Mouse (Mus musculus): ENCODE data around the gene Ifng. TPM values are rescaled to one million over a fixed set of nuclear protein-coding genes. Genes with fewer than 3 reads are reported as not detected.
"Not testable (repeated sequence)": the region's sequence is repeated elsewhere in the genome, so short reads cannot be mapped to it uniquely, and the experiment has no call there.

Gene Ifng
- polyA plus RNA-seq, 1 experiment from 2014 or later = not detected

DNA sequence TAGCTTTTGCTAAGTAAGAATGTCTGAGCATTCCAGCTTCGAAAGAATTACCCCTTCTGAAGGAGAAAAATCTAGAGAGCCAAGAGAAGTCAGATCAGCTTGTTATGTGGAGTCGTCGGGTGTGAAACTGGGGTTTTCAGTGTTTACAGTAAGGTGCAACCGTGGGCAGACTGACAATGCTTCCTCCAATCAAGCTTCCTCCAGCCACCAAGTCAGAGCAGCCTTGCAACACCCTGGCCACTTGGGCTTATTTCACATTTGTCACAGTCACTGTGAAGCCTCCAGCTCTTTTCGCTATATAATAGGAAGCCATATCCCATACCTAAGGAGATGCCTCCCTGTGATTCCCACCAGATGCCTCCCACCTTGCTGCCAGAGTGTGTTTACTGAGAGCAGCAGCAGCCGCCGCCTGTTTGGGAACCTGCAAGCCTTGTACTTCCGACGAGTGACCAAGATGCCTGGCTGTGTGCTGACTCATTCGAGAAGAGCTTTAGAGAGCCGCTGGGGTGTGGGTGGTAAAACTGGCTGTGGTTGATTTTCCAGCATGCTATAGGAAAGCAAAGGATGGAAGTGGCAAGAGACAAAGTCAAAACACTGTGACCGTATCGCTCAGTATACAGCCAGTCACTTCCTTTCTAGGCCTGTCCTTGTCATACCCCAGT, 29.6 kb downstream of the Ifng start:
- no peaks in the 10 kb centered on the region for H3K4me1 ChIP-seq (ENCODE audit: control insufficient read depth, insufficient read depth, low read length)
- WGBS (ENCODE audit: insufficient replicate concordance) = 53% methylated on average over 13 of the region's 13 CpGs
- H3K27ac ChIP-seq (ENCODE audit: low read depth, low read length) = no peak overlapping the region
- no peak overlapping the region for H3K4me3 ChIP-seq (ENCODE audit: low read depth, low read length)
- no peaks in the 10 kb centered on the region for H3K27me3 ChIP-seq (ENCODE audit: control insufficient read depth, insufficient read depth, low read length)
- ATAC-seq (replicated peaks; ENCODE audit: insufficient number of reproducible peaks, low FRiP score, low TSS enrichment) = no peak
- H3K9ac ChIP-seq (ENCODE audit: low read depth, low read length) = no peak overlapping the region
- no peak overlapping the region for H3K4me2 ChIP-seq
- no peaks in the 10 kb centered on the region for H3K36me3 ChIP-seq (ENCODE audit: control insufficient read depth, insufficient read depth, low read length)
- H3K9me3 ChIP-seq (replicated peaks; ENCODE audit: control insufficient read depth, low read length) = no peaks in the 10 kb centered on the region

DNA sequence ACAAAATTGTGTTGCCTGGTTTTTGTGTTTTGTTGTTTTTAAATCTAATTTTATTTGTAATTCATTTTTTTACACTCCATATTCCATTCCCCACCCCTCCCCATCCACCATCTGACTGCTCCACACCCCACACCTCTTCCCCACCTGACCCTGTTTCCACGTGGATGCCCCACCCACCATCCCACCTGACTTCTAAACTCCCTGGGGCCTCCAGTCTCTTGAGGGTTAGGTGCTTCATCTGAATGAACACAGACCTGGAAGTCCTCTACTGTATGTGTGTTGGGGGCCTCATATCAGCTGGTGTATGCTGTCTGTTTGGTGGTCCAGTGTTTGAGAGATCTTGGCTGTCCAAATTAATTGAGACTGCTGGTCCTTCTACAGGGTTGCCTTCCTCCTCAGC, 32.0 kb downstream of the Ifng start:
- H3K27me3 ChIP-seq (ENCODE audit: control insufficient read depth, insufficient read depth, low read length); ATAC-seq (replicated peaks; ENCODE audit: insufficient number of reproducible peaks, low FRiP score, low TSS enrichment); H3K4me3 ChIP-seq (ENCODE audit: low read depth, low read length); H3K27ac ChIP-seq (ENCODE audit: low read depth, low read length); H3K4me1 ChIP-seq (ENCODE audit: control insufficient read depth, insufficient read depth, low read length); H3K9ac ChIP-seq (ENCODE audit: low read depth, low read length); H3K9me3 ChIP-seq (replicated peaks; ENCODE audit: control insufficient read depth, low read length); H3K4me2 ChIP-seq; H3K36me3 ChIP-seq (ENCODE audit: control insufficient read depth, insufficient read depth, low read length): not testable (repeated sequence)
- 61% methylated on average over 1 of the region's 1 CpGs for WGBS (ENCODE audit: insufficient replicate concordance)

DNA sequence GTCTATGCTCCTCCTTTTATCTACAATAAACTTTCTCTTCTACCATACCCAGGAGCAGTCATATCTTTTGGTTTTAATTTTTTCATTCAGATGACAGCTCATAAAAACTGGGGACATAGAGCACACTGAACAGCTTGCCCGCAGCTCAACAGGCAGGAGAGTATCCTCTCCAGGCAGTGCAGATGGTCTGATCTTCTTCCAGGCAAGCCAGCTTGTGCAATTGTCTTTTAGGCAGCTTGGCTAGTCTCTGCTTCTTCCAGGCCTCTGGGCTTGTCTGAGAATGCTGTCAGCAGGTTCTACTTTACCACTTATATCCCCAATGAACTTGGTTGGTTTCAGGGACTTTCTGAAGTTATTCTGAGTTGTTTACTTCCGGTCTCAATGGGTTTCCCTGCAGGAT, 35.9 kb downstream of the Ifng start:
- ATAC-seq (replicated peaks; ENCODE audit: insufficient number of reproducible peaks, low FRiP score, low TSS enrichment) = no peak
- Histone ChIP-seq H3K4me3 (ENCODE audit: low read depth, low read length) (no peak overlapping the region), H3K9me3 (replicated peaks; ENCODE audit: control insufficient read depth, low read length) (no peaks in the 10 kb centered on the region), H3K27ac (ENCODE audit: low read depth, low read length) (no peak overlapping the region), H3K36me3 (ENCODE audit: control insufficient read depth, insufficient read depth, low read length) (no peaks in the 10 kb centered on the region), H3K27me3 (ENCODE audit: control insufficient read depth, insufficient read depth, low read length) (no peaks in the 10 kb centered on the region), H3K9ac (ENCODE audit: low read depth, low read length) (no peak overlapping the region), H3K4me1 (ENCODE audit: control insufficient read depth, insufficient read depth, low read length) (no peaks in the 10 kb centered on the region), H3K4me2 (no peak overlapping the region)
- 82% methylated on average over 2 of the region's 2 CpGs for WGBS (ENCODE audit: insufficient replicate concordance)

DNA sequence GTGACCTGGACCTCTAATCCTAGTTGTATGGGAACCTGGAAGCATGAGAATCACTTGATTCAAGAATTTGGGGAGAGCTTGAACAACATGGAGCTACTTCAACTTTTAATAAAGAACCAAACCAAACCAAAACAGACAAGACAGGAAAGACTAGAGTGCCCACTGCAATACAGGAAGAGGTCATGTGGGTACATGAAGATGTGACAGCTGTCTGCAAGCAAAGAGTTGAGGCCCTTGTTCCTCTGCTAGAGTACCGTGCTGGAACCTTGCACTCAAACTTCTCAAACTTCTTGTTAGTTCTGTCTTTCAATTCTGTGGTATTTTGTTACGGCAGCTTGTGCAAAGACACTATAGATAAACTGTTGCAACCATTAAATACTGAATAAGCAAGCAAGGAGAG, 36.5 kb downstream of the Ifng start:
- no peaks in the 10 kb centered on the region for H3K4me1 ChIP-seq (ENCODE audit: control insufficient read depth, insufficient read depth, low read length)
- H3K9ac ChIP-seq (ENCODE audit: low read depth, low read length) = no peak overlapping the region
- no peak overlapping the region for H3K4me2 ChIP-seq
- 78% methylated on average over 2 of the region's 2 CpGs for WGBS (ENCODE audit: insufficient replicate concordance)
- no peaks in the 10 kb centered on the region for H3K27me3 ChIP-seq (ENCODE audit: control insufficient read depth, insufficient read depth, low read length)
- no peak for ATAC-seq (replicated peaks; ENCODE audit: insufficient number of reproducible peaks, low FRiP score, low TSS enrichment)
- H3K36me3 ChIP-seq (ENCODE audit: control insufficient read depth, insufficient read depth, low read length) = no peaks in the 10 kb centered on the region
- H3K9me3 ChIP-seq (replicated peaks; ENCODE audit: control insufficient read depth, low read length) = no peaks in the 10 kb centered on the region
- no peak overlapping the region for H3K27ac ChIP-seq (ENCODE audit: low read depth, low read length)
- no peak overlapping the region for H3K4me3 ChIP-seq (ENCODE audit: low read depth, low read length)

DNA sequence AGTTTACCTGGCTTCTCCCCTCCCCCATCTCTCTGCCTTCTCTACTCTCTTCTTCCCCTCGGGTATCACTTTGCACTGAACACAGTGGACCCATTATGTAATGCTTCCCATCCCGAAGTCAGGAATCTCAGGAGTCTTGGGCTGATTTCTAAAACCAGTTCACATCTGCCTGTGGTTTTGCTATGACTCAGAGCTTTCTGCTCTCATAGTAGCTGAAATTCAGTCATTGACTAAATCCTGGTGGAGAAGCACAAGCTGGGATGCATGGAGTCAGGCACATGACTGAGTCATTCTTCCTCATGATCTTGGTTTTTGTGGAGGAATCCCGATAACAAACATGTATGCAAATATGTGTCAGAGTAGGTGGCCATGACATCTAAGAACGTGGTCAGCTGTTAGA, 38.4 kb downstream of the Ifng start:
- Histone ChIP-seq H3K36me3 (ENCODE audit: control insufficient read depth, insufficient read depth, low read length) (no peaks in the 10 kb centered on the region), H3K9ac (ENCODE audit: low read depth, low read length) (no peak overlapping the region), H3K4me1 (ENCODE audit: control insufficient read depth, insufficient read depth, low read length) (no peaks in the 10 kb centered on the region), H3K9me3 (replicated peaks; ENCODE audit: control insufficient read depth, low read length) (no peaks in the 10 kb centered on the region), H3K4me2 (no peak overlapping the region), H3K27me3 (ENCODE audit: control insufficient read depth, insufficient read depth, low read length) (no peaks in the 10 kb centered on the region), H3K4me3 (ENCODE audit: low read depth, low read length) (no peak overlapping the region), H3K27ac (ENCODE audit: low read depth, low read length) (no peak overlapping the region)
- 70% methylated on average over 4 of the region's 4 CpGs for WGBS (ENCODE audit: insufficient replicate concordance)
- no peak for ATAC-seq (replicated peaks; ENCODE audit: insufficient number of reproducible peaks, low FRiP score, low TSS enrichment)

DNA sequence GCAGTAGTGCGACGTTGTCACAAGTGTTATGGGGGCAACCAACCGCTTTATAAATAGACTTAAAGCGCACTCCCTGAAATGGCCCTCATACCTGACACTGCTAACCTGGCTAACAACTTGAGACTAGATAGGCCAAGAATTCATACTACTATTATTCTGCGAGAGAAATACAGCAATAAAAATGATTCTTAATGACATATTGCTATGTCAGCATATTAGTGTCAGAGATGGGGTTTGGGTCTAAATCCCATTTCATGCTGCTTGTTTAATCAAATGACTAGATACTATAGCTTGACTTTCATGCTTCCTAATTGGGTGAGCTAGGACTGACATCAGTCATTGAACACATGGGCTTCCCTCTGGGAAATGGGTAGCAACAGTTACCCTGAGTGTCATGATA, 39.3 kb downstream of the Ifng start:
- WGBS (ENCODE audit: insufficient replicate concordance) = 93% methylated on average over 5 of the region's 5 CpGs
- ATAC-seq (replicated peaks; ENCODE audit: insufficient number of reproducible peaks, low FRiP score, low TSS enrichment) = no peak

DNA sequence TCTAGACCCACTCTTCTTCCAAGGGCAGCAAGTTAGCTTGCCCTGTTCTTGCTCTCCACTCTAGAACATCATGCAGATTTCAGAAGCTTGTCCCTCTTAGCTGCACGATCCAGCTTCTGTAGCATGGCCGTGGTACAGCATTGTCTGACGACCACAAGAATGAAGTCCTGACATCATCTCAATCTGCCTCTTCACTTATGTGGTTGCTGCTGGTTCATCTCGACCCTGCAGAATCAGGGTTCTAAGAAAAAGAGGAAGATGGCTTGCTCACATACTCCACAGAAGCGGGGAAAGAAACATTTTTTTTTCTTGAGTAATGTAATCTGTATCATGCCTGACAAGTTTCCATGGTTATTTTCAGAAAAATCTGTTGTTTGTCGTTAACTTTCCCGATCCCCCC, 39.9 kb downstream of the Ifng start:
- H3K27me3 ChIP-seq (ENCODE audit: control insufficient read depth, insufficient read depth, low read length) = no peaks in the 10 kb centered on the region
- no peaks in the 10 kb centered on the region for H3K36me3 ChIP-seq (ENCODE audit: control insufficient read depth, insufficient read depth, low read length)
- whole genome bisulfite sequencing (ENCODE audit: insufficient replicate concordance) = 72% methylated on average over 7 of the region's 7 CpGs
- H3K4me1 ChIP-seq (ENCODE audit: control insufficient read depth, insufficient read depth, low read length) = no peaks in the 10 kb centered on the region
- no peak overlapping the region for H3K27ac ChIP-seq (ENCODE audit: low read depth, low read length)
- H3K9ac ChIP-seq (ENCODE audit: low read depth, low read length) = no peak overlapping the region
- no peak overlapping the region for H3K4me3 ChIP-seq (ENCODE audit: low read depth, low read length)
- no peaks in the 10 kb centered on the region for H3K9me3 ChIP-seq (replicated peaks; ENCODE audit: control insufficient read depth, low read length)
- H3K4me2 ChIP-seq = no peak overlapping the region
- ATAC-seq (replicated peaks; ENCODE audit: insufficient number of reproducible peaks, low FRiP score, low TSS enrichment) = no peak

More for the DNA sequence above, 39.3 kb downstream of the Ifng start:
- no peaks in the 10 kb centered on the region for H3K27me3 ChIP-seq (ENCODE audit: control insufficient read depth, insufficient read depth, low read length)
- H3K36me3 ChIP-seq (ENCODE audit: control insufficient read depth, insufficient read depth, low read length) = no peaks in the 10 kb centered on the region
- no peaks in the 10 kb centered on the region for H3K4me1 ChIP-seq (ENCODE audit: control insufficient read depth, insufficient read depth, low read length)
- no peak overlapping the region for H3K4me2 ChIP-seq
- H3K4me3 ChIP-seq (ENCODE audit: low read depth, low read length) = no peak overlapping the region
- H3K9me3 ChIP-seq (replicated peaks; ENCODE audit: control insufficient read depth, low read length) = no peaks in the 10 kb centered on the region
- H3K9ac ChIP-seq (ENCODE audit: low read depth, low read length) = no peak overlapping the region
- H3K27ac ChIP-seq (ENCODE audit: low read depth, low read length) = no peak overlapping the region

DNA sequence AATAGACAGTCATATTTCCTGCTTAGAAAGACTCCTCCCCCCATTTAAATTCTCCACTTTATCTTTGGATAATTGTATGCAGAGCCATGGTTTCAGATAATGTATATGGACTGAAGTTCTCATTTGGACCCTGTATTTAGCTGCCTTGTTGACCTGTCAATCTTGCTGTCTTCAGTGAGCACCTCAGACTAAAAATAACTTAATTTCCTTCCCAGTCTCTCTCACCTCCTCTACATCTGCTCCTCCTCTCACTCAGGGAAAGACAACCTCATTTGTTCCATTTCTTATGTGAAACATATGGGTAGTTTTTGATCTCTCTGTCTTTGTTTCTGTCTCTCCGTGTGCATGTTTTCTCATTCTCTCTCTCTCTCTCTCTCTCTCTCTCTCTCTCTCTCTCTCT, 53.3 kb downstream of the Ifng start:
- H3K9ac ChIP-seq (ENCODE audit: low read depth, low read length) = no peak overlapping the region
- H3K4me1 ChIP-seq (ENCODE audit: control insufficient read depth, insufficient read depth, low read length) = no peaks in the 10 kb centered on the region
- no peak overlapping the region for H3K4me3 ChIP-seq (ENCODE audit: low read depth, low read length)
- 74% methylated on average over 1 of the region's 1 CpGs for WGBS (ENCODE audit: insufficient replicate concordance)
- H3K27me3 ChIP-seq (ENCODE audit: control insufficient read depth, insufficient read depth, low read length) = no peaks in the 10 kb centered on the region
- no peaks in the 10 kb centered on the region for H3K9me3 ChIP-seq (replicated peaks; ENCODE audit: control insufficient read depth, low read length)
- H3K4me2 ChIP-seq = no peak overlapping the region
- no peak for ATAC-seq (replicated peaks; ENCODE audit: insufficient number of reproducible peaks, low FRiP score, low TSS enrichment)
- no peak overlapping the region for H3K27ac ChIP-seq (ENCODE audit: low read depth, low read length)
- H3K36me3 ChIP-seq (ENCODE audit: control insufficient read depth, insufficient read depth, low read length) = no peaks in the 10 kb centered on the region

DNA sequence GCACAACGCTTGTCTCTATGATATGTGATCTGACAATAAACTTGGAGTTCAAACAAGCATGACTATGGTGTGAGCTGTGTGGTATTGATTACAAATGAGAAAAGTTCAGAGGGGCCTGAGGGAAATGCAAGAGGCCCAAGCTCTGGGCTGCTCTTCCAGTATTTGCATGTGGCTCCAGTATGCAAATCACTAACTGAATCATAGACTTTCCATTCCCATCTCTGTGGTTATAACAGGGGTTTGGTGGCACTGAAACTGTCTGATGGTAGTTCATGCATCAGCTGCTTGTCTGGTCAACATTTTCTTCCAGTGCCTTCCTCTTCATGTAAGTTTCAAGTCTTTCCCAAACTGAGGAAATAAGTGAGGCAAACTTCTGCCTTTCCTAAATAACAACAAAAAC, 54.5 kb downstream of the Ifng start:
- ATAC-seq (replicated peaks; ENCODE audit: insufficient number of reproducible peaks, low FRiP score, low TSS enrichment) = no peak
- H3K4me1 ChIP-seq (ENCODE audit: control insufficient read depth, insufficient read depth, low read length) = no peaks in the 10 kb centered on the region
- H3K9ac ChIP-seq (ENCODE audit: low read depth, low read length) = no peak overlapping the region
- WGBS (ENCODE audit: insufficient replicate concordance) = 83% methylated on average over 1 of the region's 1 CpGs
- no peak overlapping the region for H3K4me2 ChIP-seq
- no peak overlapping the region for H3K4me3 ChIP-seq (ENCODE audit: low read depth, low read length)
- H3K9me3 ChIP-seq (replicated peaks; ENCODE audit: control insufficient read depth, low read length) = no peaks in the 10 kb centered on the region
- H3K36me3 ChIP-seq (ENCODE audit: control insufficient read depth, insufficient read depth, low read length) = no peaks in the 10 kb centered on the region
- H3K27me3 ChIP-seq (ENCODE audit: control insufficient read depth, insufficient read depth, low read length) = no peaks in the 10 kb centered on the region
- H3K27ac ChIP-seq (ENCODE audit: low read depth, low read length) = no peak overlapping the region
